Mouse (Mus musculus) thymus, adult 2 months (tissue): ENCODE results near the gene Prss42.

ENCODE experiments used
- CTCF ChIP-seq: fragments of 200-500 bp; IDR thresholded peaks from 2 replicates; pipeline ENCODE4 v1.5.1; 2012; ENCODE audit warnings: mild to moderate bottlenecking, control low read depth, low read length, moderate library complexity, borderline replicate concordance; ENCODE audit not compliant: control insufficient read depth, poor library complexity, insufficient read depth; ENCODE audit errors: extremely low read depth
- POLR2A ChIP-seq: fragments of 200-500 bp; IDR thresholded peaks from 2 replicates; pipeline ENCODE4 v1.6.1; 2012; ENCODE audit warnings: mild to moderate bottlenecking, low read length, control low read depth, moderate library complexity; ENCODE audit not compliant: control insufficient read depth, poor library complexity, insufficient read depth; ENCODE audit errors: extremely low read depth

GRCm38 (mm10) chr9:110781731-110782130 lies 16.2 kb upstream of the Prss42 start:
- TF ChIP-seq POLR2A (no peak), CTCF (no peak)
